Mouse (Mus musculus): ENCODE results near the gene Aldh4a1.
A peak's percentile ranks its signal among the peaks of the same experiment; 100 is the strongest.

Gene Aldh4a1

DNA sequence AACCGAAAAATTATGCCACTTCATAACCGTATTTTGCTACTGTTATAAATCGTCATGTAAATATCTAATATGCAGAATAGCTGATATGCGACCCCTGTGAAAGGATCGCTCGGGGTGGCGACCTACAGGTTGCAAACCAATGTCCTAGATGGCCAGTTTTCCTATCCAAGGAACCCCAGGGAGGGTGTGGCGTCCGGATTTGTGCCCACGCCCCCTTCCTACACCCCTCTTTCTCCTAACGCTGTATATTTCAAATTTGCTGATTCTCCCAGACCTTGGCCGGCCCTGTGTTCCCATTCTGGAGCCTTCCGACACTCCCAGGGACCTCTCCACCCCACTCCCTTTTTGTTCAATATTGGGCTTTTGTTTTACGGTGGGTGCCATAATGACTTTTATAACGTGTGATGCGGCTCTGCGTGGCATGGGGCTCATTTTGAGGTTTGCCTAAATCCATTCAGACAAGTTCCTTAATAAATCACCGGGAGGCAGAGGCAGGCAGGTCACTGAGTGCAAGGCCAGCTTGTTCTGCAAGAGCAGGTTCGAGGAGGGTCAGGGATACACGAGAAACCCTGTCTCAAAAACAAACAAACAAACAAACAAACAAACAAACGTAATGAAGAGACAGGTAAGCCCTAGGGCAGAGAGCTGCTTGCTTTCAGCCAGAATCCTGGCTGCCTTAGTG is 909 bp downstream of the Aldh4a1 start:
- DNase-seq (ENCODE audit: low read depth), result no peak

DNA sequence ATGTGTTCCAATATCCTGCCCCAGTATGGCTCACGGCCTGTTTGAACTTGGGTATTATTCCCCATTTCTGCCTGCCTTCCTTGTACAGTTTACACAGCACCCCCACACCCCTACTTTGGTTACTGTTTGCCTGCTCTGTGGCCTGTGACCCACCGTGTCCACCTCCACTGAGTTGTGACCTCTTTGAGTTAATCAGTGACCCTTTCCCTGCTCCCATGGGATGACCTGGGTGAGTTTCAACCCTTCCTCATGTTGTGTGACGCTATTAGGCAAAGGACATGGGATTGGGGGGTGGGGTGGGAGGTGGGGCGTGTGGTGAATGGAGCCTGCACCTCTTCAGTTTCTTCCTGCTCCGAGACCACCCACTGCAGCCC is 1.4 kb downstream of the Aldh4a1 start:
- DNase-seq (ENCODE audit: low read depth), result no peak

DNA sequence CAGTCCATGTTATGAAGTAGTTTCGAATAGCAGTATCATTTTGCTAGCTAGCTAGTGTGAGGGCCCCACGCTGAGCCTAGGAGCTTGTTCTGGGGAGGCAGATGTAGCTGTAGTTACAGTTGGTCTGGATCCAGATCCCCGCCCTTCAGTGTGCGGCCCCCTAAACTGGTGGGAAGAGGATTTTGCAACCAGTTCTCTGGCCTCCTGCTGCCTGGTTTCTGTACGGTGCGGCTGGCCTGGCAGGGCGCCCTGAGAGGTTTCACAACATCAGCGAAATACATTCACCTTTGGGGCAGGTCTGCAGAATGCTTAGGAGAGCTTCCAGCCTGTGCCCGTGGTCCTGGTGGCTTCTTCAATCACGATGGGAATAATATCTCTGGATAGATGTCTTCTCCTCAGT is 2.0 kb downstream of the Aldh4a1 start:
- DNase-seq (ENCODE audit: low read depth), result no peak

DNA sequence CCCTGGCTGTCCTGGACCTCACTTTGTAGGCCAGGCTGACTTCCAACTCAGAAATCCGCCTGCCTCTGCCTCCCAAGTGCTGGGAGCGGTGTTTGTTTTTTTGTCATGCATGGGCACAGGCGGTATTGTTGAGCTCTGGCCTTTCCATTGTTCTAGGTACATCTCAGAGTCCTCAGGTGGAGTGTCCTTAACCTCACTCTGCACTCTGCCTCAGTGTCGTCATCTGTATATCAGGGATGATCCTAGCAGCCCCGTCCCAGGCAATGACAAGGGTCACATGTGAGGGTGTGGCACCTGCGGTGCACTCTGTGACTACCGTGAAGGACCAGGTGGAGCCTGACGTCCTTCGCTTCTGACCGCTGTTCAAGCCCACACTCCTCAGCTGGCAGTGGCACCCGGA is 4.7 kb downstream of the Aldh4a1 start:
- no peak for DNase-seq (ENCODE audit: low read depth)

- no peak for DNase-seq (ENCODE audit: low read depth)
Measured at GRCm38 (mm10) chr4:139630171-139630570, 7.5 kb downstream of the Aldh4a1 start.

- no peak for DNase-seq (ENCODE audit: low read depth)
Measured at GRCm38 (mm10) chr4:139631141-139631540, 8.5 kb downstream of the Aldh4a1 start.

GRCm38 (mm10) chr4:139631569-139632253 is 9.0 kb downstream of the Aldh4a1 start:
- no peak for DNase-seq (ENCODE audit: low read depth)

DNA sequence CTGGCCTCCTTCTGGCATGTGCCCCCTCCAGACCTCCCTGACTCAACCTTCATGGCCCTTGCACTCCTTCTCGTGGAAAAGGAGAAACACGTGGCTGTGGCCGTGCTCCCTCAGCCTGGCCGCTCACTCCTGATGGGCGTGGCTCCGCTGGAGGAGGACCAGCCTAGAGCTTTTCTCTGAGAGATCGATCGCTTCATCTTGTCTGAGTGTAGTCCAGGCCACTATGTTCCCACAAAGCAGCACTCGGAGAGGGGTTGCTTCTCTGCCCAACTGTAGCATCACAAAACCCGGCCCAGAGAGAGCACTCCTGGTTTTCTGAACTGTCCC is 9.6 kb downstream of the Aldh4a1 start:
- DNase-seq (ENCODE audit: low read depth), result no peak

DNA sequence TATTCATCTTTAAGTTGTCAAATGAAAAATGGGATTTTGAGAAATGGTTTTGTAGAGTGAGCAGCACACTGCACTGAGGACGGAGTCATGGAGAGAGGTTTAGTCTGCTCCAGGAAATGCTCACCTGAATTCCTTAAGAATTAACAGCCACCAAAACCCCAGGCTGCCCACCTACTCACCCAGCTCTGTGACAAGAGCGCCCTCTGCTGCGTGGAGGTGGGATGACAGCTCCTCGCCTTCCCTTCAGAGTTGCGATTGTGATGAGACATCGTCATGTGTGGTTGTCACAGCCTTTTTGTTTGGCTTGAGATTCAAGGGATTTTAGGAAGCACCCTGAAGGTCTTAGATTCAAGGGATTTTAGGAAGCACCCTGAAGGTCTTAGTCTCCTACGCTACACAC is 13.7 kb downstream of the Aldh4a1 start:
- no peak for DNase-seq (ENCODE audit: low read depth)

- no peak for DNase-seq (ENCODE audit: low read depth)
Measured at GRCm38 (mm10) chr4:139637847-139638246, 15.2 kb downstream of the Aldh4a1 start.

DNA sequence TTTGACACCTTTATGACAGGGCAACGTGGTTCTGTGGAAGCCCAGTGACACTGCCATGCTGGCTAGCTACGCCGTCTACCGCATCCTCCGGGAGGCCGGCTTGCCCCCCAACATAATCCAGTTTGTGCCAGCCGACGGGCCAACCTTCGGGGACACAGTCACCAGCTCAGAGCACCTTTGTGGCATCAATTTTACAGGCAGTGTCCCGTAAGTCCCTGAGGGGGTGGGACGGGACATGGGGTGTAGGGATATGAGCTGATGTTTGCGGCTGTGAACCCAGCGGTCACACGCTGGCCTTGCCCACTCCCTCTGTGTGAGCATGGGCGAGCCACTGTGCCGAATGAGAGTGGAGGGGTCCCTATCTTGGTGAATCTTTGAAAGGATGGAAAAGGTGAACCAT is 15.7 kb downstream of the Aldh4a1 start:
- no peak for DNase-seq (ENCODE audit: low read depth)

DNA sequence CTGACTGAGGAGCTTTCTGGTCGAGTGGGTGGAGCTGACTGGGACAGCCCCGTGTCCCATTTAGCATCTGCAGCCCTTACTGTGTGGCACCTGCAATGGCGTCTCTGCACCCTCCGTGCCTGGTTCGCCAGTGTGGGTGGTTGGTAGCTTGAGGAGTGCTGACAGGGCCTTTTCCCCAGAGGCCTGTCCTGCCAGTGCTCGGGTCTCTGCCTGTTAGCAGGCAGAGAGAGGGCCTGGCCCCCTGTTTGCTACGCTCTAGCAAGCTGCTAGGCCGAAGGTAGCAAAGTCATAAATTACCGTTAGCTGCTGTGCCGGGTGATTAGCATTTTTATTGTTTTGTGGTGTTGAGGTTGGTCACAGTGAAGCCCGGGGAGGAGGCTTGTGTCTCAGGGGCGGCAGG is 17.1 kb downstream of the Aldh4a1 start:
- no peak for DNase-seq (ENCODE audit: low read depth)

GRCm38 (mm10) chr4:139640333-139640732 is 17.7 kb downstream of the Aldh4a1 start:
- DNase-seq (ENCODE audit: low read depth), result no peak

GRCm38 (mm10) chr4:139640775-139641174 is 18.1 kb downstream of the Aldh4a1 start:
- no peak for DNase-seq (ENCODE audit: low read depth)

DNA sequence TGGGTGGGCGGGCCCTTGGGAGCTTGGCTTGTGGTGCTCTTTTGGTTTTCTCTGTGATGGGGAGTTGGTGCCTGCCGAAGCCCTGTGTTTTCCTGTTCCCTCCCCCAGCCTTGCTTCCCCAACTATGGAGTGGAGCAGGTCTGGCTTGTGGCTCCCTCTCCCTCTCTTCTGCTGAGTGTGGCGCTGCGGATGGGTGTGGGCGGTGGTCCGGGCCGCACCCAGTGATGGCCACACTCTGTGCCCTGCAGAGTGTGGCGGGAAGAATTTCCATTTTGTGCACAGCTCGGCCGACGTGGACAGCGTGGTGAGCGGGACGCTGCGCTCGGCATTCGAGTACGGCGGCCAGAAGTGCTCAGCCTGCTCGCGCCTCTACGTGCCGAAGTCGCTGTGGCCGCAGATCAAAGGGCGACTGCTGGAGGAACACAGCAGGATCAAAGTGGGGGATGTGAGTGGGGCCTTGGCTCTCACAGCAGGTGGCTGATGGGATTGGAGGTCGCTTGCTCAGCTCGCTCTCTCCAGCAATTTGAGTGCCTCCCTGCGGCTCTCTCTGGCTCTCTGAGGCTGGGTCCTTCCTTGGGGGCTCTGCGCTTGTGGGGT is 19.3 kb downstream of the Aldh4a1 start:
- no peak for DNase-seq (ENCODE audit: low read depth)

GRCm38 (mm10) chr4:139643972-139644371 is 21.3 kb downstream of the Aldh4a1 start:
- peak; percentile 40 for DNase-seq (ENCODE audit: low read depth)

GRCm38 (mm10) chr4:139646916-139647315 is 24.2 kb downstream of the Aldh4a1 start:
- no peak for DNase-seq (ENCODE audit: low read depth)

DNA sequence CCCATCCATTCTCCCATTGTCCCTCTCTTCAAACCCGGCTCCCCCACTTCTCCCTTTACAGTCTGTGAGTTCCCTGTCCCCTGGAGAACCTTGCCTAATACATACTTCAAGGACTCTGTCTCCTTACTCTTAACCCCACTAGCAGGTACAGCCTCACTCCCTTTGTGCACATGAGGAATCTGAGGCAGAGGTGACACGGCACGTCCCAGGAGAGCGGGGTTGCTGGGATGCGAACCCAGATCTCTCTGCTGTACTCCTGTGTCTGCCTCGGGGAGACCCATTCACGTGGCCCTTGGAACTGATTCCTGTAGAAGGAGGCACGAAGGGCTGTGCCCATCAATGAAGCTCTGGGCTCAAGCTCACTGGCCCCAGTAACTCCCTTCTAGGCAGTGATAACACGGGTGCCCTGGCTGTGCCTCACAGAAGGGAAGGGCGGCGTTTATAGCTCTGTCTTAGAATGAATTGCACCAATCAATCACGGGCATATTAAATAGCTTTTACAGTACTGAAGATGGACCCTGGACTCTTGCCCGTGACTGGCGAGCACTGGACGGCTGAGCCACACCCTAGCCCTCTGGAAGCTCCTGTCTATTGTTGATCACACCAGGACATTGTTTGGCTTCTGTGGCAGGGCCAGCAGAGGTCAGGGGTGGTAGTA is 27.5 kb downstream of the Aldh4a1 start:
- no peak for DNase-seq (ENCODE audit: low read depth)

DNA sequence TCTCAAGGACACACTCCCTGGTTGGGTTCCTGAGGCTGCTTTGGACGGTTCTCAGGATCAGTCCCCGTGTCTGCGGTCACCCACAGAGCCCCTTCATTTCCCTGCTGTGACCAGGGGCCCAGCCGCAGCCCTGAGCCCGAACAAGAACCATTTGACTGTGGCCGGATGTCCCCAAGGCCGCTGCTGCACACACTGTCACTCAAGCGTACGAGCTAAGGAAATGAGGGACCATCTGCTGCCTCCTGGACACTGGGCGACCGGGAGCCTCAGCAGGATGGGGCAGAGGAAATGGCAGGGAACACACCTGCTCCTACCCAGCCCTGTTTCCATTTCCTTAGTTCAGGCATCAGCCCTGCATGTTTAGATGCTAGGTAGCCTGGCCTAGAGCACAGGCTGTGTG is 28.2 kb downstream of the Aldh4a1 start:
- no peak for DNase-seq (ENCODE audit: low read depth)

- DNase-seq (ENCODE audit: low read depth), result no peak
Measured at GRCm38 (mm10) chr4:139653238-139653637, 30.6 kb downstream of the Aldh4a1 start, which contains the start of gene Tas1r2. TSS of gene Tas1r2 (plus strand) at chr4:139653538.

GRCm38 (mm10) chr4:139661897-139662296 is 39.2 kb downstream of the Aldh4a1 start:
- no peak for DNase-seq (ENCODE audit: low read depth)

DNA sequence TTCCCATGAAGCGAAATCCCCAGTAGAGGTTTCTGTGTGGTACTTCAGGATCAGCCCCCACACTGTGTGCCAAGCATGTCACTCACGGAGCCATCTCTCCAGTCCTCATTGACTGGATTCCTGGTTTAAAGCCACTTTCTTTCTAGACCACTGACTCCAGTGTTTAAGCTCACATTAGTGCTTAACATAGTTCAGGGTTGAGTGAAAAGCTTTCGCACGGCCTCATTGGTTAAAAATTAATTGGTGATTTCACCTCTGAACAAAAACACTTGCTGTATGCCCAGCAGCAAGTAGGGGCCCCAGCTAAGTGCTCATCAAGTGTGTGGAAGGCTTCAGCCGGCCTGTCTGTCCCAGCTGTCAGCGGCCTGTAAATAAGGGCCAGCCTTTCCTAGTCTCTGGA is 45.0 kb downstream of the Aldh4a1 start:
- DNase-seq (ENCODE audit: low read depth), result no peak

DNA sequence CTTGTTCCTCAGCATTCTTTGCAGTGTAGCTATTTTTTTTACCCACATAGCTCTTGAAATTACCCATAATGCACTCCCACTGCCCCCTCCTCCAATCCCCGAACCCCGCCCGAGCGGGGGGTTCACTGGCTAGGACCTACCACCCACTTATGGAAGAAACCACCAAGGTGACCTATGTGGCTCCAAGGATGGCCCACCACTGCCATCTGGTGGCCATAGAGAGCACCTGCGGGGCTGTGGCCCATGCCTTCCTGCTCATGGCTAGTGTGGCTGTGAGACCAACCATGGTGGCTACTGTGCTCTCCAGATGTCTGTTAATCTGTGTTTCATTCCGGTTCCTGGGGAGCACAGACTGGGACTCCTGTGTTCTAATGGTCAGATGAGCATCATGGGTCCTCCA is 47.2 kb downstream of the Aldh4a1 start:
- DNase-seq (ENCODE audit: low read depth), result peak; percentile 29

Measured in c-Kit-positive CD71-positive TER-119-negative erythroid progenitor cells, embryonic 14.5 days (primary cell).